Mouse (Mus musculus): ENCODE results near the gene Rasl10a. TPM values are rescaled to one million over a fixed set of nuclear protein-coding genes. Genes with fewer than 3 reads are reported as not detected.

Rasl10a gene
- polyA plus RNA-seq, 1 experiment from 2014 or later: 0.60 TPM

GRCm38 (mm10) chr11:5035421-5035820 is 22.5 kb upstream of the Rasl10a start:
- Histone ChIP-seq H3K4me1 (no peaks in the 10 kb centered on the region), H3K27ac (no peak overlapping the region), H3K9me3 (no peaks in the 10 kb centered on the region), H3K4me3 (no peak overlapping the region), H3K36me3 (replicated peaks) (peaks cover 99% of the 10 kb centered on the region), H3K27me3 (ENCODE audit: poor library complexity, severe bottlenecking) (no peaks in the 10 kb centered on the region)
- WGBS: 95% methylated on average over 4 of the region's 4 CpGs
- no peak for DNase-seq (ENCODE audit: extremely low spot score, low spot score)

GRCm38 (mm10) chr11:5037146-5037854 is 20.6 kb upstream of the Rasl10a start:
- no peak for DNase-seq (ENCODE audit: extremely low spot score, low spot score)
- WGBS: 90% methylated on average over 8 of the region's 8 CpGs
- Histone ChIP-seq H3K36me3 (replicated peaks) (peaks cover 99% of the 10 kb centered on the region), H3K27me3 (ENCODE audit: poor library complexity, severe bottlenecking) (no peaks in the 10 kb centered on the region), H3K4me1 (no peaks in the 10 kb centered on the region), H3K27ac (no peak overlapping the region), H3K9me3 (no peaks in the 10 kb centered on the region), H3K4me3 (no peak overlapping the region)

- H3K27me3 ChIP-seq (ENCODE audit: poor library complexity, severe bottlenecking): no peaks in the 10 kb centered on the region
- no peaks in the 10 kb centered on the region for H3K9me3 ChIP-seq
- no peak overlapping the region for H3K4me3 ChIP-seq
- H3K36me3 ChIP-seq (replicated peaks): peaks cover 76% of the 10 kb centered on the region
- H3K27ac ChIP-seq: no peak overlapping the region
- 89% methylated on average over 5 of the region's 5 CpGs for WGBS
- no peak for DNase-seq (ENCODE audit: extremely low spot score, low spot score)
- no peaks in the 10 kb centered on the region for H3K4me1 ChIP-seq
Observed at GRCm38 (mm10) chr11:5040585-5040984, 17.3 kb upstream of the Rasl10a start.

GRCm38 (mm10) chr11:5041144-5041780 is 16.7 kb upstream of the Rasl10a start:
- no peak overlapping the region for H3K27ac ChIP-seq
- H3K36me3 ChIP-seq (replicated peaks): peaks cover 70% of the 10 kb centered on the region
- H3K4me3 ChIP-seq: no peak overlapping the region
- no peaks in the 10 kb centered on the region for H3K27me3 ChIP-seq (ENCODE audit: poor library complexity, severe bottlenecking)
- H3K9me3 ChIP-seq: no peaks in the 10 kb centered on the region
- no peak for DNase-seq (ENCODE audit: extremely low spot score, low spot score)
- WGBS: 87% methylated on average over 18 of the region's 18 CpGs
- H3K4me1 ChIP-seq: peaks cover under 1% of the 10 kb centered on the region; the same call in 1 of the 2 replicates

- Histone ChIP-seq H3K27ac (no peak overlapping the region), H3K9me3 (no peaks in the 10 kb centered on the region), H3K4me1 (peaks cover 6% of the 10 kb centered on the region), H3K4me3 (no peak overlapping the region), H3K27me3 (ENCODE audit: poor library complexity, severe bottlenecking) (no peaks in the 10 kb centered on the region), H3K36me3 (replicated peaks) (peaks cover 54% of the 10 kb centered on the region)
- DNase-seq (ENCODE audit: extremely low spot score, low spot score): no peak
- 93% methylated on average over 8 of the region's 8 CpGs for WGBS
Observed at GRCm38 (mm10) chr11:5042645-5043381, 15.1 kb upstream of the Rasl10a start.

GRCm38 (mm10) chr11:5046321-5046926 is 11.5 kb upstream of the Rasl10a start:
- DNase-seq (ENCODE audit: extremely low spot score, low spot score): no peak
- Histone ChIP-seq H3K9me3 (no peaks in the 10 kb centered on the region), H3K27me3 (ENCODE audit: poor library complexity, severe bottlenecking) (no peaks in the 10 kb centered on the region), H3K36me3 (replicated peaks) (peaks cover 18% of the 10 kb centered on the region), H3K4me3 (no peak overlapping the region), H3K4me1 (peaks cover 6% of the 10 kb centered on the region), H3K27ac (no peak overlapping the region)
- 49% methylated on average over 12 of the region's 12 CpGs for WGBS

- Histone ChIP-seq H3K36me3 (replicated peaks) (no peaks in the 10 kb centered on the region), H3K9me3 (no peaks in the 10 kb centered on the region), H3K4me1 (peaks cover 19% of the 10 kb centered on the region), H3K27ac (no peak overlapping the region), H3K27me3 (ENCODE audit: poor library complexity, severe bottlenecking) (peaks cover 20% of the 10 kb centered on the region), H3K4me3 (no peak overlapping the region)
- no peak for DNase-seq (ENCODE audit: extremely low spot score, low spot score)
- WGBS: 76% methylated on average over 10 of the region's 10 CpGs
Observed at GRCm38 (mm10) chr11:5051629-5052028, 6.3 kb upstream of the Rasl10a start.

- Histone ChIP-seq H3K27ac (no peak overlapping the region), H3K36me3 (replicated peaks) (no peaks in the 10 kb centered on the region), H3K9me3 (no peaks in the 10 kb centered on the region), H3K4me3 (no peak overlapping the region), H3K27me3 (ENCODE audit: poor library complexity, severe bottlenecking) (peaks cover 27% of the 10 kb centered on the region), H3K4me1 (peaks cover 24% of the 10 kb centered on the region)
- WGBS: 79% methylated on average over 10 of the region's 10 CpGs
- DNase-seq (ENCODE audit: extremely low spot score, low spot score): no peak
Observed at GRCm38 (mm10) chr11:5052200-5052854, 5.6 kb upstream of the Rasl10a start.

GRCm38 (mm10) chr11:5054151-5054550 is 3.8 kb upstream of the Rasl10a start:
- DNase-seq (ENCODE audit: extremely low spot score, low spot score): no peak
- H3K36me3 ChIP-seq (replicated peaks): no peaks in the 10 kb centered on the region
- H3K4me3 ChIP-seq: no peak overlapping the region
- 91% methylated on average over 14 of the region's 14 CpGs for whole genome bisulfite sequencing
- H3K9me3 ChIP-seq: no peaks in the 10 kb centered on the region
- peaks cover 43% of the 10 kb centered on the region for H3K4me1 ChIP-seq
- H3K27me3 ChIP-seq (ENCODE audit: poor library complexity, severe bottlenecking): peaks cover 45% of the 10 kb centered on the region
- no peak overlapping the region for H3K27ac ChIP-seq

- H3K27me3 ChIP-seq (ENCODE audit: poor library complexity, severe bottlenecking): peaks cover 52% of the 10 kb centered on the region
- WGBS: 76% methylated on average over 6 of the region's 6 CpGs
- peaks cover 50% of the 10 kb centered on the region for H3K4me1 ChIP-seq
- H3K27ac ChIP-seq: no peak overlapping the region
- H3K36me3 ChIP-seq (replicated peaks): no peaks in the 10 kb centered on the region
- no peaks in the 10 kb centered on the region for H3K9me3 ChIP-seq
- H3K4me3 ChIP-seq: no peak overlapping the region
- DNase-seq (ENCODE audit: extremely low spot score, low spot score): no peak
Observed at GRCm38 (mm10) chr11:5054874-5055273, 3.1 kb upstream of the Rasl10a start.

GRCm38 (mm10) chr11:5055945-5056938 is 1.7 kb upstream of the Rasl10a start:
- Histone ChIP-seq H3K9me3 (no peaks in the 10 kb centered on the region), H3K27ac (peak overlapping the region; percentile 56), H3K4me3 (no peak overlapping the region), H3K36me3 (replicated peaks) (peaks cover 7% of the 10 kb centered on the region; the same call in 1 of the 2 replicates), H3K27me3 (ENCODE audit: poor library complexity, severe bottlenecking) (peaks cover 66% of the 10 kb centered on the region), H3K4me1 (peaks cover 56% of the 10 kb centered on the region)
- DNase-seq (ENCODE audit: extremely low spot score, low spot score): peak; percentile 49
- WGBS: 20% methylated on average over 23 of the region's 23 CpGs
